Comparison of ENCODE assay signal across 18 mouse cellular contexts in the genomic region with DNA sequence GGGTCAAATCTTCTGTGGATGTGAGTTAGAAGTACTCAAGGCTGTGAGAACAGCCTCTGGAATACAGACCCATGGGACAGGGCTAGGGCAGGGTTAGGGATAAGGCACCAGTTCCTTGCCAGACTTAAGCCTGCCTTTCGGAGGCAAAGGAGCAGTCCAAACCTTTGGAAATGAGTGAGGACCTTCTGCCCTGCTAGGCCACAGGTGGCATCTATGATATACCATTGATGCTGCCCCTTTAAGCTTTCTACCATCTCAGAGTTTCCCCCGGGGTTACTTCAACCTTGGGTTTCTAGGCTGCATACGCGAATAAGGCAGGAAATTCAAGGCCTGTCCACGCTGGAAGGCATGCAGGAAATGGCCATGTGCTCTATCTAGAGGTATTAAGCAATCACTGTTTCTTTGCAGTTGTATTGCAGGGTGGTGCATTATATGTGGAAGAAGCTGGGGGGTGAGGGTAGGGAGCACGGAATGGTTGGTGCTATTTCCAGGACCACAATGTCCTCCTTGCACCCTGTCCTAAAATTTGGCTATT. TPM values are rescaled to one million over a fixed set of nuclear protein-coding genes. Genes with fewer than 3 reads are reported as not detected.
A peak's percentile ranks its signal among the peaks of the same experiment; 100 is the strongest.
DNase-seq lines count a peak whose midpoint lies in the region; ATAC-seq and TF ChIP-seq lines count a peak whose summit lies in the region.
"Had no signal": no experiment of that assay in that cellular context is flagged by ENCODE, and none has a peak within 500 bp of the region (broad histone marks: within the 10 kb centered on the region; RNA-seq: fewer than 3 reads in every experiment).

No protein-coding gene starts in this region.

- no peak overlapping the region for H3K9ac ChIP-seq in heart, embryonic 11.5 days (ENCODE audit: low read depth, low read length)
- no peak overlapping the region for H3K9ac ChIP-seq in liver, embryonic 16.5 days (ENCODE audit: low read depth, low read length)
- H3K9ac ChIP-seq: liver, embryonic 14.5 days; stomach, embryonic 15.5 days had no signal

- peak; percentile 92 for DNase-seq in heart, adult 11 months
- no peak for DNase-seq in liver
- no peak for DNase-seq in testis, postnatal 14 days (ENCODE audit: low spot score)
- DNase-seq in layer of hippocampus, adult 2 months (ENCODE audit: low spot score in 2 of 2), result no peak
- DNase-seq: adrenal gland, adult 8-10 months; cerebellum, postnatal 10 days; embryo, embryonic 11 days; right cerebral cortex, postnatal 25 days had no signal

- H3K4me2 ChIP-seq in heart, embryonic 11.5 days, result no peak overlapping the region
- H3K4me2 ChIP-seq in liver, embryonic 16.5 days (ENCODE audit: low read depth, low read length), result no peak overlapping the region

- WGBS in heart, embryonic 11.5 days (ENCODE audit: insufficient replicate concordance), result 66% methylated on average over 6 of the region's 6 CpGs
- WGBS in liver, embryonic 16.5 days (ENCODE audit: insufficient replicate concordance), result 34% methylated on average over 6 of the region's 6 CpGs

- no peaks in the 10 kb centered on the region for H3K9me3 ChIP-seq in heart, embryonic 11.5 days (replicated peaks; ENCODE audit: control insufficient read depth, low read length)
- no peaks in the 10 kb centered on the region for H3K9me3 ChIP-seq in liver, embryonic 16.5 days (replicated peaks; ENCODE audit: control insufficient read depth, low read length)
- H3K9me3 ChIP-seq: hindbrain, embryonic 10.5 days; limb, embryonic 12.5 days; stomach, embryonic 15.5 days had no signal

- no peak for TF ChIP-seq POLR2A in testis, adult 2 months (IDR thresholded peaks at IDR 0.05; ENCODE audit: control insufficient read depth, low read depth, low read length)

- no peaks in the 10 kb centered on the region for H3K27me3 ChIP-seq in heart, embryonic 11.5 days (ENCODE audit: control insufficient read depth, insufficient read depth, low read length)
- peaks cover 8% of the 10 kb centered on the region for H3K27me3 ChIP-seq in liver, embryonic 16.5 days (ENCODE audit: control insufficient read depth, insufficient read depth, low read depth, low read length)
- H3K27me3 ChIP-seq in testis, adult 2 months (ENCODE audit: control insufficient read depth, insufficient read depth, low read length), result no peaks in the 10 kb centered on the region
- H3K27me3 ChIP-seq: limb, embryonic 12.5 days; stomach, embryonic 15.5 days had no signal

- no peak overlapping the region for H3K4me3 ChIP-seq in heart, embryonic 11.5 days (ENCODE audit: low read depth, low read length)
- no peak overlapping the region for H3K4me3 ChIP-seq in liver, embryonic 16.5 days (ENCODE audit: low read depth, low read length)
- H3K4me3 ChIP-seq in testis, adult 2 months (ENCODE audit: control insufficient read depth, low read depth, low read length), result no peak overlapping the region
- no peak overlapping the region for H3K4me3 ChIP-seq in layer of hippocampus, adult 2 months

- ATAC-seq in heart, embryonic 11.5 days (replicated peaks; ENCODE audit: insufficient number of reproducible peaks, low FRiP score, low TSS enrichment), result no peak
- no peak for ATAC-seq in liver, embryonic 16.5 days (ENCODE audit: low read depth)
- ATAC-seq: intestine, postnatal 0 days had no signal

- no peaks in the 10 kb centered on the region for H3K36me3 ChIP-seq in heart, embryonic 11.5 days (ENCODE audit: control insufficient read depth, insufficient read depth, low read length)
- no peaks in the 10 kb centered on the region for H3K36me3 ChIP-seq in liver, embryonic 16.5 days (ENCODE audit: control insufficient read depth, insufficient read depth)
- H3K36me3 ChIP-seq in testis, adult 2 months (ENCODE audit: control insufficient read depth, insufficient read depth, low read length), result no peaks in the 10 kb centered on the region
- H3K36me3 ChIP-seq: hindbrain, embryonic 10.5 days; limb, embryonic 12.5 days; stomach, embryonic 15.5 days had no signal

- H3K4me1 ChIP-seq in heart, embryonic 11.5 days (ENCODE audit: control insufficient read depth, insufficient read depth, low read length), result peaks cover 17% of the 10 kb centered on the region
- H3K4me1 ChIP-seq in liver, embryonic 16.5 days (ENCODE audit: control insufficient read depth, low read depth, low read length), result peaks cover 6% of the 10 kb centered on the region
- H3K4me1 ChIP-seq in testis, adult 2 months (ENCODE audit: control insufficient read depth, insufficient read depth, low read length), result peaks cover 8% of the 10 kb centered on the region

- TF ChIP-seq CTCF in testis, adult 2 months (IDR thresholded peaks at IDR 0.05; ENCODE audit: control insufficient read depth, insufficient read depth, insufficient replicate concordance, low read depth, low read length), result no peak
- no peak for TF ChIP-seq CTCF in layer of hippocampus, adult 2 months (conservative IDR thresholded peaks at IDR 0.05)

- H3K27ac ChIP-seq in heart, embryonic 11.5 days (ENCODE audit: low read depth, low read length), result no peak overlapping the region
- peak overlapping the region; percentile 33; the same call in 1 of the 2 replicates for H3K27ac ChIP-seq in liver, embryonic 16.5 days (ENCODE audit: low read length)
- H3K27ac ChIP-seq in testis, adult 2 months (ENCODE audit: control insufficient read depth, insufficient read depth, low read depth, low read length), result peak overlapping the region; percentile 48
- H3K27ac ChIP-seq in layer of hippocampus, adult 2 months, result no peak overlapping the region
- H3K27ac ChIP-seq: hindbrain, embryonic 10.5 days; hindbrain, postnatal 0 days; kidney, postnatal 0 days; limb, embryonic 12.5 days; liver, embryonic 14.5 days had no signal

RNA-seq across cellular contexts. Expression of gene Il1r1, which starts 40.5 kb away (rescaled TPM):
- polyA plus RNA-seq in heart, embryonic 11.5 days (2014; fragmentation: Nextera tagmentation; extraction: Ambion mirVana), result 7.9 and 9.8 TPM in 2 replicates
- 7.2 and 8.4 TPM in 2 replicates for polyA plus RNA-seq in liver, embryonic 16.5 days (2015; fragmentation: Nextera tagmentation; extraction: Ambion mirVana)
- polyA plus RNA-seq in testis, adult 2 months (2012; rRNA removed), result 1.4 and 1.9 TPM in 2 replicates
- 10 to 100 TPM in 1 of 2 experiments, 1 to 10 TPM in 1; 8.9 to 11.2 TPM for total RNA-seq in layer of hippocampus, adult 2 months (2021)

RNA-seq across cellular contexts. Expression of gene Il1rl2, which starts 59.0 kb away (rescaled TPM):
- polyA plus RNA-seq in heart, embryonic 11.5 days (2014; fragmentation: Nextera tagmentation; extraction: Ambion mirVana), result 1.5 and 1.8 TPM in 2 replicates
- 1.2 and 1.5 TPM in 2 replicates for polyA plus RNA-seq in liver, embryonic 16.5 days (2015; fragmentation: Nextera tagmentation; extraction: Ambion mirVana)
- polyA plus RNA-seq in testis, adult 2 months (2012; rRNA removed), result 0.22 and 0.29 TPM in 2 replicates
- total RNA-seq in layer of hippocampus, adult 2 months (2021), result under 1 TPM; 0.27 to 0.28 TPM

Comparison
In these comparisons a context has a peak if more than half of its experiments do, and no peak if none do; other contexts are left out.
1. H3K27ac ChIP-seq: peak in liver, embryonic 16.5 days (single experiment) and testis, adult 2 months (single experiment); none in heart, embryonic 11.5 days (single experiment) and layer of hippocampus, adult 2 months (single experiment).